Mouse (Mus musculus) lung, postnatal 0 days (tissue): ENCODE results near the gene Fut1.
A peak's percentile ranks its signal among the peaks of the same experiment; 100 is the strongest.

Experiments
- CTCF ChIP-seq: IDR thresholded peaks from 2 replicates; pipeline ENCODE4 v1.5.1; 2016; ENCODE audit warnings: antibody characterized with exemption, mild to moderate bottlenecking
- EP300 ChIP-seq: IDR thresholded peaks from 2 replicates; pipeline ENCODE4 v1.6.1; 2016; ENCODE audit warnings: antibody characterized with exemption, mild to moderate bottlenecking, control low read depth

- TF ChIP-seq CTCF (peak; percentile 4; the same call in 1 of the 2 replicates), EP300 (no peak)
Measured at GRCm38 (mm10) chr7:45570103-45570741, 46.9 kb upstream of the Fut1 start, which contains the start of gene Bcat2.
